Mouse (Mus musculus) layer of hippocampus, adult 8-10 months (tissue): Measurements from ENCODE around the gene Ugt1a9. TPM values are rescaled to one million over a fixed set of nuclear protein-coding genes. Genes with fewer than 3 reads are reported as not detected.

ENCODE experiments used
- DNase-seq, 2 experiments: peaks; one replicate each; pipeline ENCODE4 v3.0.0; 2022; ENCODE audit warnings: low spot score in 2 of 2
- total RNA-seq, 4 experiments: library from RNA; stranded (reverse); gene quantifications; 2 replicates each; pipeline ENCODE4 v1.2.4; 2022

Ugt1a9 gene
- total RNA-seq, 4 experiments from 2014 or later = not detected

GRCm38 (mm10) chr1:88258361-88258760, 187.8 kb downstream of the Ugt1a9 start:
- no peak for DNase-seq

DNA sequence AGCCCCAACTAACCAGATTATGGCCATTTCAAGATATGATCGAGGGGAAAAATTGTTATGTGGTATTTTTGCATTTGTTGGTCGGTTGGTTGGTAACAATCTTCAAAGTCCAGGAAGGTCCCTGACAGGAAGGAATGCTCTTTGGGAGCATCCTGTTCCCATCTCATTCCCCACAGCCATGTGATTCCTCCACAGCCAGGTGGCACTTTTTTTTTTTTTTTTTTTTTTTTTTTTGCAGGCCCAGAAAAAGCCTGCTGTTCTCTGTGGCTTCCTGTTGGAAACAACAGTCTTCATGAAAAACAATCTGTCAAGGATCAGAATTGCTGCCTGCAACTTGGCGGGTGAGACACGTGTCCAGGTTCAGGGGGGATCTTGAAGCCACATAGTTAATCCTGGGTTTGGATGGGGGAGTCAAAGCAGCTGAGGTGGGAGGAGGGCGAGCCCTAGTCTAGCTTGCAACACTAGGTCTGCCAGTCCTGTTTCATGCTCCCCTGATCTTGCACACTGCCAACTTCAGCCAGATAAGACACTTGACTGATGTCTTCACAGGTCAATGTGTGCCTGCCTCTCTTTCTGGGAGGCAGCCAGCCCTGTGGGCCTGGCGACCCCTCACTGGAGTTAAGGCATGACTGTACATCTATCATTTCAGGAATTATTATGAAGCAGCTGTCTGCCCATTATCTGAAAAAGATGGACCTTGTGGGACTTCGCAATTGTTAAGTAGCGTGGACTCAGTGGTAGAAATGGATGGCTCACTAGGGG, 188.5 kb downstream of the Ugt1a9 start:
- peak in 1 of 2 experiments; percentile 19 for DNase-seq

DNA sequence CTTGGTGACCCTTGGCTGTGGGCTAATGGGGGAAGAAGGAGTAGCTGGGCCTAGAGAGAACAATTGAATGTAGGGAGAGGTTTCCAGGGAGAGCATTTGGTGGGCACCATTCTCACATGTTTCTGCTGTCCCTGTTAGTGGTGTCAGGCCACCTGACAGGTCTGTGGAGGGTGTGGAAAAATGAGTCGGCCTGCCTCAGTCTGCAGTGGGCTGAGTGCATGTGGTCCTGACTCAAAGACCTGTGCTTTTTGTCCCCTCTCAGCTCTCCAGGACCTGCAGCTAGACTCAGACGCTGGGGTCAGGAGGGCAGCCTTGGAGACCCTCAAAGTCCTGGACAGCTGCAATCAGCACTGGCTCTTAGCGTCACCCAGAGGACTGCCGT, 189.0 kb downstream of the Ugt1a9 start:
- DNase-seq = no peak

DNA sequence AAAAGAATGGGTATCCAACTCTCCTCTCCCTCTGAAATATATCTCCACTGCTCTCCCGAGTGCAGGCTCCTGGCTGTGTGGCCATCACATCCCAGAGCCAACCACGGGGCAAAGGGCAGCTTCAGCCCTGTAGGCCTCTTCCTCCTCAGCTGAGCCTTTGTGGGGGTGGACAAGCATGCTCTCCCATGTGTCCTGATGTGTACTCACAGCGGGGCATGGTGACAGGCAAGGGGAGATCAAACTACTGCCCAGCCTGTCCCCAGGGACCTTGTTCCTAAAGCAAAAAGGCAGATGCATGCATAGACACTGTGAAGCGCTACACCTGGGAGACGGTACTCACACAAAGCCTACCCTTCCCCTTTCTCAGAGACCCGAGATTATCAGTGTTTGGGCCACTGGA, 189.5 kb downstream of the Ugt1a9 start:
- peak in 1 of 2 experiments; percentile 48 for DNase-seq

- no peak for DNase-seq
These were observed 190.2 kb downstream of the Ugt1a9 start for GRCm38 (mm10) chr1:88260604-88261377.

- DNase-seq = no peak
These were observed 191.1 kb downstream of the Ugt1a9 start for GRCm38 (mm10) chr1:88261706-88262105.

DNA sequence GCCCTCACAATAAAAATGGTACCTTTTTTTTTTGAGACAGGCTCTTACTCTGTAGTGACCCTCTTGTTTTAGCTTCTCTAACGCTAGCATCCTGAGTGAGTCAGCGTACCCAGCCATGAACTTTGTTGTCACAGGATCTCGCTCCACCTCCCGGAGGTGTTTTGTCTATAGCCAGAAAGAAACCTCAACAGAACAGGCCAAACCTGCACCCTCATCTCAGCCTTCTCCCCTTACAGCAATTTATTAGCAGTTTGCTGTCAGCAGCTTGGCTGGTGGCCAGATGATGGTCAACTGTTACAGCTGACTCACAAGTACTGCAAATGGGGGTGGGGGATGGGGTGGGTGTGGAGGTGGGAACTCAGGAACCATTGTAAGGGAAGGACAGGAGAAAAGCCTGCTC, 191.7 kb downstream of the Ugt1a9 start:
- peak; percentile 29 to 63 for DNase-seq

DNA sequence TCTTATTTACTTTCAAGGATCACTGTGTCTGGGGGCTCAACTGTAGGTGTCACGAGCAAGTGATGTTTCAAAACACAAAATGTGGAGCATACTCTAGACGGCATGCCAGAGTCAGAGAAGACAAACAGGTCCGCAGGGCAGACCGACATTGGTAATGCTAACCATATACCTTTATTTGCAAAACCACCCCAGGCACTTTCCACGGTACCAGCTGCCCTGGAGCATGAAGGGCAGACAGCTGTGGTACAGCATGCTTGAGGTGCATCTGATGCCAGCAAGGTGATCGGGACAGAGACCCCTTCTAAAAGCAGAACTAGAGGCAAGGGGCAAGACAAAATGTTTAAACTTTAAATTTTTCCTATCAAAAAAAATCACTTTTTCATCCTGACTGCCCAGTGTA, 192.4 kb downstream of the Ugt1a9 start:
- no peak for DNase-seq

DNA sequence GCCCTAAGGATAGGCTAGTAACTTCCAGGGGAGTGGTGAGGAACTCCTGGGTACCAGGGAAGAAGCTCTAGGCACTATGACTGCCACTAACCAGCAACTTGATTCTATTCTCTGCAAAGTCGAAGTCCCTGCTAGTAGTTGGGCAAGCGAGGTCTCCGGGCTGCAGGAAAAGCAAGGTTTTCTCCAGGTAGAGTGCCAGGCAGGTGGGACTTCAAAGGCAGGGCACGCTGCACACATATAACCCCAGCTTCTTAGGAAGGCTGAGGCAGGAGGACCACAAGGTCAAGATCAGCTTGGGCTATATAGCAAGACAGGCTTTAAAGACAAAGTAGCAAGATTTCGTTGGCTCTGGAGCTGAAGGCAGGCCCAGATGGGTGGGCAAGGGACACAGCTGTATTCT, 193.2 kb downstream of the Ugt1a9 start:
- no peak for DNase-seq

GRCm38 (mm10) chr1:88264237-88264868, 193.8 kb downstream of the Ugt1a9 start:
- DNase-seq = no peak

GRCm38 (mm10) chr1:88264869-88265240, 194.3 kb downstream of the Ugt1a9 start:
- DNase-seq = no peak

DNA sequence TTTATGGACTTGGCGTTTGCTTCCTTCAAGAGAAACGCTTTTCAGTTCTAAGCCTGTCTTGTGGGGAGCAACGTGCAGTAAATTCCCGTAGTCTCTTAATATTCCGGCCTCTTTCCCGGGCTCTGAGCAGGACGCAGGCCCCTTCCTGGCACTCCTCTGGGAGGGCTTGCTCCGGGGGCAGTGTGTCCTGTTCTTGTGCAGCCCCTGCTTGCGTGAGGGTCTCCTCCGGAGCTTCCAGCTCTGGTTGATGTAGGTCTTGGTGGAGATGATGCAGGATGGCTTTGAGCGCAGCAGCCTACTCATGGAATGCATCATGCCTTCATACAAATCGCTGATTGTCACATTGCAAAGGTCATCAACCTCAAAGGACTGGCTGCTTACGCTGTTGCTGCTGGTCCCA, 195.5 kb downstream of the Ugt1a9 start:
- DNase-seq = no peak

GRCm38 (mm10) chr1:88267489-88267888, 196.9 kb downstream of the Ugt1a9 start:
- DNase-seq = no peak

DNA sequence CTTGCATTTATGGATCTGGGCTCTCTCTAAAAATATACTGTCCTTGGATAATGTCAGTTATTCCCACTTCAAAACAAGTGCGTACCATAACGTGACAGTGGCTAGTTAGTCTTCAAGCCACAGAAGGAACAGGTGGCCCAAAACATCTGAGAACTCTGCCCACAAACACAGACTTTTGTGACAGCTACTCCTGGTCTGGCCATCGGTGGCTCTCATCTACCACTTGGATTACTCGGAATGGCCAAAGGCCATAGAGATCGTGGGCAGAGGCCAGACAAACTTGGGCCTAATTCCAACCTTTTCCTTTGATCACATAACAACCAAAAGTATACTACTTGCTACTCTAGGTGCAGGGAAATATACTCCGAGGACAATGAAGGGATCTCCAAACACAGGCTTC, 197.5 kb downstream of the Ugt1a9 start:
- no peak for DNase-seq

Other genes with a start within 250 kb of the Ugt1a9 start
- gene Dgkd, start 217.5 kb upstream of the Ugt1a9 start, total RNA-seq = 100 to 1,000 TPM; 102 to 113 (median 110) TPM
- gene Usp40, start 62.2 kb upstream of the Ugt1a9 start, total RNA-seq = 10 to 100 TPM; 23.6 to 33.7 (median 25.8) TPM
- not detected for gene Ugt1a10, start 15.4 kb upstream of the Ugt1a9 start, total RNA-seq
- gene Ugt1a8, start 17.0 kb downstream of the Ugt1a9 start, total RNA-seq = not detected
- 1 to 10 TPM in 2 of 4 experiments, under 1 TPM in 2; 0.37 to 3.8 (median 2.2) TPM for gene Ugt1a7c, start 24.3 kb downstream of the Ugt1a9 start, total RNA-seq
- under 1 TPM in 2 of 4 experiments, not detected in 2; 0.34 TPM for gene Ugt1a6b, start 32.5 kb downstream of the Ugt1a9 start, total RNA-seq
- gene Ugt1a6a, start 64.0 kb downstream of the Ugt1a9 start, total RNA-seq = 1 to 10 TPM; 1.4 to 4.1 (median 2.2) TPM
- under 1 TPM in 1 of 4 experiments, not detected in 3; 0.65 TPM for gene Ugt1a5, start 95.2 kb downstream of the Ugt1a9 start, total RNA-seq
- under 1 TPM in 1 of 4 experiments, not detected in 3; 0.53 TPM for gene Ugt1a2, start 129.8 kb downstream of the Ugt1a9 start, total RNA-seq
- 1 to 10 TPM; 1.7 to 3.7 (median 2.6) TPM for gene Dnajb3, start 135.0 kb downstream of the Ugt1a9 start, total RNA-seq
- not detected for gene Ugt1a1, start 141.2 kb downstream of the Ugt1a9 start, total RNA-seq
- under 1 TPM in 2 of 4 experiments, not detected in 2; 0.06 to 0.16 TPM for gene Mroh2a, start 156.2 kb downstream of the Ugt1a9 start, total RNA-seq
- 10 to 100 TPM; 34.5 to 51.6 (median 42.5) TPM for gene Hjurp, start 206.8 kb downstream of the Ugt1a9 start, total RNA-seq
- gene Trpm8, start 206.9 kb downstream of the Ugt1a9 start, total RNA-seq = under 1 TPM in 2 of 4 experiments, not detected in 2; 0.09 to 0.22 TPM